Mouse (Mus musculus) intestine, embryonic 14.5 days (tissue): ENCODE data around the gene Ager. TPM values are rescaled to one million over a fixed set of nuclear protein-coding genes. Genes with fewer than 3 reads are reported as not detected.
A peak's percentile ranks its signal among the peaks of the same experiment; 100 is the strongest.

Experiments
- ATAC-seq: fragments of 200-750 bp; cut with Nextera tagmentation; replicated peaks from 2 replicates; pipeline ENCODE4 v1.8.0; 2017; ENCODE audit warnings: low read depth, moderate number of reproducible peaks, moderate TSS enrichment, moderate library complexity; ENCODE audit not compliant: low FRiP score, low TSS enrichment
- DNase-seq: peaks from one replicate; pipeline ENCODE4 v3.0.0-alpha.2; 2018; ENCODE audit warnings: low spot score
- H3K27ac ChIP-seq: fragments of 300-500 bp; sonication (generic); 2 replicates; pipeline ENCODE4 v1.5.1; 2014; ENCODE audit warnings: low read depth, mild to moderate bottlenecking, control low read depth
- H3K27me3 ChIP-seq: fragments of 300-500 bp; sonication (generic); replicated peaks from 2 replicates; pipeline ENCODE4 v1.6.1; 2014; ENCODE audit warnings: low read length, control low read depth; ENCODE audit not compliant: control insufficient read depth, insufficient read depth
- H3K36me3 ChIP-seq: fragments of 300-500 bp; sonication (generic); 2 replicates; pipeline ENCODE4 v1.6.1; 2014; ENCODE audit warnings: low read length, control low read depth; ENCODE audit not compliant: control insufficient read depth, insufficient read depth
- H3K4me1 ChIP-seq: fragments of 300-500 bp; sonication (generic); replicated peaks from 2 replicates; pipeline ENCODE4 v1.6.1; 2014; ENCODE audit warnings: low read length, control low read depth, mixed read lengths; ENCODE audit not compliant: control insufficient read depth, insufficient read depth
- H3K4me2 ChIP-seq: fragments of 300-500 bp; sonication (generic); 2 replicates; pipeline ENCODE4 v1.6.1; 2014; ENCODE audit warnings: low read length
- H3K4me3 ChIP-seq: fragments of 300-500 bp; sonication (generic); 2 replicates; pipeline ENCODE4 v1.5.1; 2014; ENCODE audit warnings: low read depth, low read length, control low read depth, mixed read lengths
- H3K9ac ChIP-seq: fragments of 300-500 bp; sonication (generic); 2 replicates; pipeline ENCODE4 v1.6.1; 2014; ENCODE audit warnings: mild to moderate bottlenecking, low read length
- H3K9me3 ChIP-seq: fragments of 300-500 bp; sonication (generic); 2 replicates; pipeline ENCODE4 v1.6.1; 2016; ENCODE audit warnings: low read length, control low read depth; ENCODE audit not compliant: control insufficient read depth
- WGBS: fragments of 180-500 bp; shearing (Covaris S2); extraction: QIAGEN DNeasy Blood & Tissue Kit; methylation state at CpG from one replicate; pipeline ENCODE4 v1.1.7; 2014; 5-methylcytosine and 5-hydroxymethylcytosine counted together
- polyA plus RNA-seq: library from polyadenylated mRNA; unstranded; fragments of >200 nt; fragmentation: Nextera tagmentation; extraction: Ambion mirVana; gene quantifications from 2 replicates; pipeline ENCODE4 v1.2.1, GENCODE M21; 2014

Ager gene
- polyA plus RNA-seq, 1 experiment from 2014 or later, result 2.3 TPM

GRCm38 (mm10) chr17:34591994-34592375, 5.7 kb upstream of the Ager start:
- peaks cover 52% of the 10 kb centered on the region for H3K4me1 ChIP-seq
- WGBS, result 0% methylated on average over 26 of the region's 35 CpGs

GRCm38 (mm10) chr17:34592581-34593549, 4.8 kb upstream of the Ager start:
- no peaks in the 10 kb centered on the region for H3K27me3 ChIP-seq
- H3K36me3 ChIP-seq, result peaks cover 24% of the 10 kb centered on the region
- DNase-seq (peak; percentile 77), ATAC-seq (peak; percentile 17; the same call in 1 of the 2 replicates)
- peak overlapping the region; percentile 83 for H3K4me3 ChIP-seq
- H3K4me1 ChIP-seq, result peaks cover 57% of the 10 kb centered on the region
- H3K9me3 ChIP-seq, result no peaks in the 10 kb centered on the region
- peak overlapping the region; percentile 95 for H3K27ac ChIP-seq
- peak overlapping the region; percentile 98 for H3K4me2 ChIP-seq
- peak overlapping the region; percentile 91 for H3K9ac ChIP-seq
- WGBS, result 1% methylated on average over 27 of the region's 32 CpGs

More at GRCm38 (mm10) chr17:34591994-34592375, 5.7 kb upstream of the Ager start:
- Histone ChIP-seq H3K27ac (peak overlapping the region; percentile 95), H3K36me3 (peaks cover 24% of the 10 kb centered on the region), H3K9me3 (no peaks in the 10 kb centered on the region), H3K4me3 (peak overlapping the region; percentile 83), H3K27me3 (no peaks in the 10 kb centered on the region), H3K4me2 (peak overlapping the region; percentile 98), H3K9ac (peak overlapping the region; percentile 91)
- peak; percentile 92 for DNase-seq
- peak; percentile 24; the same call in 1 of the 2 replicates for ATAC-seq

GRCm38 (mm10) chr17:34593752-34594525, 3.7 kb upstream of the Ager start:
- ATAC-seq (no peak), DNase-seq (no peak)
- H3K4me1 ChIP-seq, result peaks cover 56% of the 10 kb centered on the region
- H3K27me3 ChIP-seq, result no peaks in the 10 kb centered on the region
- H3K4me2 ChIP-seq, result peak overlapping the region; percentile 98
- peak overlapping the region; percentile 95; the same call in 1 of the 2 replicates for H3K27ac ChIP-seq
- no peaks in the 10 kb centered on the region for H3K9me3 ChIP-seq
- peak overlapping the region; percentile 83 for H3K4me3 ChIP-seq
- peak overlapping the region; percentile 91 for H3K9ac ChIP-seq
- peaks cover 24% of the 10 kb centered on the region for H3K36me3 ChIP-seq
- 32% methylated on average over 31 of the region's 34 CpGs for WGBS

GRCm38 (mm10) chr17:34596098-34596497, 1.6 kb upstream of the Ager start:
- peaks cover 35% of the 10 kb centered on the region for H3K36me3 ChIP-seq
- H3K4me2 ChIP-seq, result no peak overlapping the region
- H3K9ac ChIP-seq, result no peak overlapping the region
- no peak for DNase-seq
- no peaks in the 10 kb centered on the region for H3K9me3 ChIP-seq
- no peaks in the 10 kb centered on the region for H3K27me3 ChIP-seq
- ATAC-seq, result no peak
- peaks cover 34% of the 10 kb centered on the region for H3K4me1 ChIP-seq
- no peak overlapping the region for H3K27ac ChIP-seq
- H3K4me3 ChIP-seq, result no peak overlapping the region
- WGBS, result 60% methylated on average over 8 of the region's 8 CpGs

GRCm38 (mm10) chr17:34599891-34600290, 2.2 kb downstream of the Ager start:
- ATAC-seq, result no peak
- no peaks in the 10 kb centered on the region for H3K9me3 ChIP-seq
- no peaks in the 10 kb centered on the region for H3K27me3 ChIP-seq
- 76% methylated on average over 9 of the region's 9 CpGs for WGBS
- peaks cover 35% of the 10 kb centered on the region for H3K36me3 ChIP-seq
- no peak overlapping the region for H3K27ac ChIP-seq
- H3K4me2 ChIP-seq, result no peak overlapping the region
- DNase-seq, result no peak
- H3K4me1 ChIP-seq, result peaks cover 31% of the 10 kb centered on the region
- no peak overlapping the region for H3K4me3 ChIP-seq
- H3K9ac ChIP-seq, result no peak overlapping the region

GRCm38 (mm10) chr17:34601796-34602195, 4.1 kb downstream of the Ager start:
- no peak for ATAC-seq
- DNase-seq, result no peak

GRCm38 (mm10) chr17:34603375-34604060, 5.9 kb downstream of the Ager start, which contains the start of gene Rnf5:
TSS of gene Rnf5 (minus strand) at chr17:34603690.
- Histone ChIP-seq H3K9ac (peak within 1 kb of the TSS; percentile 86), H3K4me2 (peak within 1 kb of the TSS; percentile 94), H3K9me3 (no peaks in the 10 kb centered on the region), H3K4me3 (peak within 1 kb of the TSS; percentile 97), H3K4me1 (peaks cover 35% of the 10 kb centered on the region), H3K27me3 (no peaks in the 10 kb centered on the region), H3K36me3 (peaks cover 24% of the 10 kb centered on the region), H3K27ac (peak within 1 kb of the TSS; percentile 90)
- DNase-seq, result peak; percentile 98
- under 1% methylated on average over 30 of the region's 30 CpGs for WGBS
- ATAC-seq, result peak; percentile 98

More at GRCm38 (mm10) chr17:34601796-34602195, 4.1 kb downstream of the Ager start:
- H3K27me3 ChIP-seq, result no peaks in the 10 kb centered on the region
- H3K9me3 ChIP-seq, result no peaks in the 10 kb centered on the region
- peaks cover 38% of the 10 kb centered on the region for H3K4me1 ChIP-seq
- no peak overlapping the region for H3K4me3 ChIP-seq
- WGBS, result 80% methylated on average over 12 of the region's 12 CpGs
- H3K27ac ChIP-seq, result no peak overlapping the region
- no peak overlapping the region for H3K9ac ChIP-seq
- H3K36me3 ChIP-seq, result peaks cover 19% of the 10 kb centered on the region
- no peak overlapping the region for H3K4me2 ChIP-seq

GRCm38 (mm10) chr17:34604061-34604508, 6.4 kb downstream of the Ager start, which contains the start of gene Agpat1:
TSS of gene Agpat1 (plus strand) at chr17:34604262.
- peak; percentile 98 for DNase-seq

More at GRCm38 (mm10) chr17:34604061-34604508, 6.4 kb downstream of the Ager start, which contains the start of gene Agpat1:
- WGBS, result under 1% methylated on average over 34 of the region's 35 CpGs
- H3K27me3 ChIP-seq, result no peaks in the 10 kb centered on the region
- H3K9me3 ChIP-seq, result no peaks in the 10 kb centered on the region
- peak within 1 kb of the TSS; percentile 86 for H3K9ac ChIP-seq
- H3K4me1 ChIP-seq, result peaks cover 33% of the 10 kb centered on the region
- peak; percentile 88 for ATAC-seq
- H3K36me3 ChIP-seq, result peaks cover 24% of the 10 kb centered on the region
- H3K4me3 ChIP-seq, result peak within 1 kb of the TSS; percentile 97
- peak within 1 kb of the TSS; percentile 90 for H3K27ac ChIP-seq
- H3K4me2 ChIP-seq, result peak within 1 kb of the TSS; percentile 94
